Mouse (Mus musculus) brain, adult 2 months (tissue): ENCODE data around the gene Arhgap9.
"Not testable (repeated sequence)": the region's sequence is repeated elsewhere in the genome, so short reads cannot be mapped to it uniquely, and the experiment has no call there.

ENCODE experiments used
- DNase-seq: peaks from one replicate; pipeline ENCODE4 v3.0.0; 2011; ENCODE audit warnings: low read depth, low spot score

The Arhgap9 gene

GRCm38 (mm10) chr10:127291881-127292638, 29.7 kb upstream of the Arhgap9 start:
- no peak for DNase-seq

DNA sequence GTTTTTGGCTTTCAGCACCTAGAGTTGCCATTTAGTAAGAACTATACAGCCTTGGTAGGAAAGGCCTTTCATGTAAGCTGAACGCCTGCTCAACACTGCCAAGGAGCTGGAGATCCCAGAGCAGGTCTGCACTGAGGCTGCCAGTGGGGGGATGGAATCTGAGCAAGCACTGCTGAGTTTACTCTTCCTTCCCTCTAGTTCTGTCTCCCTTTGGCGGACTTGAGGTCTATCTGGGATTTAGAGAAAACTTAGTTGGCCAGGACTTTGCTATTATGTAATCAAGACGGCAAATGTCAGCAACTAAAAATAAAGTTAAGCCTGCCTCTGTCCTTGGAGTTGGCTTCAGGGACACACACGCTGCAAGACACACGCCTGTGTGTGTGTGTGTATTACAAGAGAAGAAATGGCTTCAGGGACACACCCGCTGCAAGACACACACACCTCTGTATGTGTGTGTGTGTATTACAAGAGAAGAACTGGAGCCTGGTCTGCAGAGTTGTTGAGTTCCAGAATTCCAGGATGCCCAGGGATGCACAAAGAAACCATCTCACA, 28.7 kb upstream of the Arhgap9 start:
- peak; percentile 54 for DNase-seq

GRCm38 (mm10) chr10:127293590-127294113, 28.1 kb upstream of the Arhgap9 start:
- no peak for DNase-seq

- no peak for DNase-seq
These were observed 26.8 kb upstream of the Arhgap9 start for GRCm38 (mm10) chr10:127294895-127295510.

GRCm38 (mm10) chr10:127295986-127296794, 25.6 kb upstream of the Arhgap9 start:
- DNase-seq, result no peak

- DNase-seq, result no peak
These were observed 24.5 kb upstream of the Arhgap9 start for GRCm38 (mm10) chr10:127297015-127297871.

GRCm38 (mm10) chr10:127300361-127300760, 21.4 kb upstream of the Arhgap9 start:
- DNase-seq, result no peak

DNA sequence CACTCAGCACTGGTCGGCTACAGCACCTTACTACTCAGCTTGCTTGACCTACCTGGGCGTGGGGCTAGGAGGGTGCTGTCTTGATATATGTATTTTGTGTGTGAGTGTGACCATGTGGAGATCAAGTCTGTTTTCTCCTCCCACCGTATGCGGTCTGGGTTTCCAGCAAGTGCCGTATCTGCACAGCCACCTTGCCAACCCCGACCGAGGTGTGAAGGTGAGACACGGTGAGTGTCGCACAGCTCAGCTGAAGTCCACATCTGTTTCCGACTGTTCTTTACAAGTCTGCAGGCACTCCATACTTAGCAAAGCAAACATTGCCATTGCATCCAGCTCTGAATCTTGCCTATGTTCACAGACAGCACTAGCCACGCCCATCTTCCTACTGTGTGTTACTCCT, 18.6 kb upstream of the Arhgap9 start:
- no peak for DNase-seq

GRCm38 (mm10) chr10:127309167-127309566, 12.6 kb upstream of the Arhgap9 start:
- not testable (repeated sequence) for DNase-seq

GRCm38 (mm10) chr10:127310523-127311475, 11.0 kb upstream of the Arhgap9 start:
- DNase-seq, result no peak

DNA sequence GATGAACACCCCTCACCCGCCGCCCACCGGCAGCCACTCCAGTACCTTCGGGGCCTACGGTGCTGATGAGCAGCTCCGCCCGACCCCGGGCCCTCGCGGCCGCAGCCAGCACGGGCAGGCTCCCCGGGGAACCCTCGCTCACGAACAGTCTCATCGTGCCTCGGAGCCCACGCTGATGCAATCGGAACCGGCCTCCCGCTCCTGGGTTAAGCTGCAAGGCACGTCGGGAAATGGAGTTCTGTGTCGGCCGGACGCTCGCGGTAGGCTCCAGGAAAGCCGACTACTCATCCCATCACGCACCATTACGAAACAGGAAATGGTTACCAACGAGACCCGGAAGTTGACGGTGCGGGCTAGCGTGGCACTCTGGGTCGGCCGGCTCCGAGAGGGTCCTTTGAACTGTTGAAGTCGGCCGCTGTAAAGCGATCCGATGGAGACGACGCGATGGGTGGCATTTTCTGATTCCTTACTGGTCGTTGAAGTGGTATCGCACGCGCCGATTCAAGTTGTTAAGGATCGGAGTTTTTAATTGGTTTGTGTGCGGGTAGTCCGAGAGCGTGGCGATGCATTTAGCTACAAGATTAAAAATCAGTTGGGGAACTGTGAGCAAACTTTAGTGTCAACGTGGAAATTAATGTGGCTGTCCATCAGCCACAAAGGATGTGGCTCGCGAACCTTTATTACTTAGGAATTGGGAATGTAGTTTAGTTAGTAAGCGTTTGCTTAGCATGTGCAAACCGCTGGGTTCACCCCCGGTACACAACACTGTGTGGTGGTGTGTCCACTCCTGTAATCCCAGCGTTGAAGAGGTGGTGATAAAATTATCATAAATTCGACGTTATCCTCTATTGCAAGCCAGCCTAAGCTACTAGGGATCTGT, 10.0 kb upstream of the Arhgap9 start, which contains the start of gene Mars:
Gene Mars (minus strand): TSS at position 311 of the 880 bp plus-strand sequence.
- DNase-seq, result peak; percentile 99

- DNase-seq, result peak; percentile 91
These were observed 9.4 kb upstream of the Arhgap9 start for GRCm38 (mm10) chr10:127312356-127312676.

DNA sequence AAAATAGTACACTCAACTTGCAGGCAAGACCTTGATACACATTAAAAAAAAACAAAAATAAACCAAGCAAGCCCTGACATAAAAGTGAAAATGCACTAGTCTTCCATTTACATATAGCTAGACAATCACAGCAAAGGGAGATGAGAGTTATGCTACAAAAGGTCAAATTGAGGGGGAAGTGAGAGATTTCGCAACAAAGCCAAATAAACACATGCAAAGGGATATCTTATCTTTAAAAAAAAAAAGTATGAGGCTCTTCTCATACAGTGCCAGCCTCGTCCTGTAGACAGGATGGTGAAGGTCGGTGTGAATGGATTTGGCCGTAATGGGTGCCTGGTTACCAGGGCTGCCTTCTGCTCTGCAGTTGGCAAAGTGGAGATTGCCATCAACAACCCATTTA, 8.9 kb upstream of the Arhgap9 start:
- DNase-seq, result no peak

DNA sequence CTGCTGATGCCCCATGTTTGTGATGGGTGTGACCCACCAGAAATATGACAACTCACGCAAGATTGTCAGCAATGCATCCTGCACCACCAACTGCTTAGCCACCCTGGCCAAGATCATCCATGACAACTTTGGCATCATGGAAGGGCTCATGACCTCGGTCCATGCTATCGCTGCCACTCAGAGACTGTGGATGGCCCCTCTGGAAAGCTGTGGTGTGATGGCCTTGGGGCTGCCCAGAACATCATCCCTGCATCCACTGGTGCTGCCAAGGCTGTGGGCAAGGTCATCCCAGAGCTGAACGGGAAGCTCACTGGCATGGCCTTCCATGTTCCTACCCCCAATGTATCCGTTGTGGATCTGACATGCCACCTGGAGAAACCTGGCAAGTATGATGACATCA, 8.2 kb upstream of the Arhgap9 start:
- DNase-seq, result not testable (repeated sequence)

DNA sequence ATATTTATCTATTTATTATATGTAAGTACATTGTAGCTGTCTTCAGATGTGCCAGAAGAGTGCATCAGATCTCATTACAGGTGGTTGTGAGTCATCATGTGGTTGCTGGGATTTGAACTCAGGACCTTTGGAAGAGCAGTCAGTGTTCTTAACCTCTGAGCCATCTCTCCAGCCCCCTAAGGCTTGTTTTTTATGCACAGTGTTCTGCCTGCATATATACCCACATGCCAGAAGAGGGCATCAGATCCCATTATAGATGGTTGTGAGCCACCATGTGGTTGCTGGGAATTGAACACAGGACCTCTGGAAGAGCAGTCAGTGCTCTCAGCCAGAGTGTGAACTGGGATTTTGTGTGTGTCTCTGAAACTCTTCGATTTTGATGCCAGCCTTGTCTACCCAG, 6.8 kb upstream of the Arhgap9 start:
- DNase-seq, result not testable (repeated sequence)

DNA sequence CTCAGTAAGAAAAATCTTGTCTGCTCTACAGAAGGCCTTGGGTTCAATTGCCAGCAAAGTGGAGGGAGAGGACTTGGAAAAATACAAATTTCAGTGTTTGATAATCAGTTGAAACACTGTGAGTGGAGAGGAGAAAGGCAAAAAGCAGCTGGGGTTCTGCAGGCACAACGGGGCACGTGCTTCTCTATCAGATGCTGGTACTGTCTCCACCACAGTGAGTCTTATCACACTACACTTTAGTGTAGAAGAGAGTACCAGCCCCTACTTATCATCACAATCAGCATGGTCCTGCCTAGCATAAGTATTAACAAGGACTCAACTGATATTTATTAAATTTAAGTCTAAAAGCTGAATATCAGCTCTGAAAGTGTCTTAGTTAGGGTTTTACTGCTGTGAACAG, 4.5 kb upstream of the Arhgap9 start:
- DNase-seq, result no peak

GRCm38 (mm10) chr10:127318009-127318408, 3.8 kb upstream of the Arhgap9 start:
- no peak for DNase-seq

GRCm38 (mm10) chr10:127319969-127320368, 1.8 kb upstream of the Arhgap9 start:
- DNase-seq, result no peak

DNA sequence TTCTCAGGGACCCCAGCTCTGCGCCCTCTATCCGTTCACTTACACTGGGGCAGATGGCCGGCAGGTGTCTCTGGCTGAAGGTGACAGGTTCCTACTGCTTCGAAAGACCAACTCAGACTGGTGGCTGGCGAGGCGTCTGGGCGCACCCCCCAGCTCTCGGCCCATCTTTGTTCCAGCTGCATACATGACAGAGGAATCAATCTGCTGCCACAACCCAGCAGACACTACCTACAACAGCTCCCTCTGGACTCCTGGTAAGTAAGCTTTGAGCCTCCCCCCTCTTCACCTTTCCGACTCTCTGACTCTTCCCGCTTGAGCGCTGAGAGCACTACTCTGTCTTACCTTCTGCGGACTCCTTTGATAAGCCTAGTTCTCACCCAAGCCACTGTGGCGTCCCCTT, 414 bp downstream of the Arhgap9 start:
- no peak for DNase-seq
